Mouse (Mus musculus) liver, embryonic 14 days (tissue): ENCODE data around the gene Gak. TPM values are rescaled to one million over a fixed set of nuclear protein-coding genes. Genes with fewer than 3 reads are reported as not detected.

ENCODE experiments used
- polyA plus RNA-seq: library from polyadenylated mRNA; depleted of rRNA; stranded (reverse); fragments of >200 nt; gene quantifications from 2 replicates; pipeline ENCODE4 v1.2.3, GENCODE M21; 2012; rRNA removed

The Gak gene
- polyA plus RNA-seq = 19.7 and 21.5 TPM in 2 replicates

GRCm38 (mm10) chr5:108629634-108630483 is at the start of gene Gak, which contains the start of gene Tmem175:
Gak (minus strand) TSS chr5:108629755.
Tmem175 (plus strand) TSS chr5:108629770.

GRCm38 (mm10) chr5:108675251-108675816 is 45.8 kb upstream of the Gak start, which contains the start of gene Slc26a1:
Slc26a1 (minus strand) TSS chr5:108675569.

GRCm38 (mm10) chr5:108668977-108669936 is 39.7 kb upstream of the Gak start, which contains the start of gene Dgkq:
Dgkq (minus strand) TSS chr5:108669672.

GRCm38 (mm10) chr5:108659698-108660631 is 30.4 kb upstream of the Gak start, which contains the start of gene Idua:
Idua (plus strand) TSS chr5:108660331.

GRCm38 (mm10) chr5:108549489-108550206 is 79.9 kb downstream of the Gak start, which contains the start of gene Cplx1:
Cplx1 (minus strand) TSS chr5:108550024.

Other genes with a start within 250 kb of the Gak start
- gene Pde6b, start 241.4 kb downstream of the Gak start, polyA plus RNA-seq = not detected in 2 replicates
- 101 and 102 TPM in 2 replicates for gene Atp5k, start 195.3 kb downstream of the Gak start, polyA plus RNA-seq
- 0.29 and 0.40 TPM in 2 replicates for gene Mfsd7a, start 180.9 kb downstream of the Gak start, polyA plus RNA-seq
- 5.2 and 5.4 TPM in 2 replicates for gene Pcgf3, start 168.5 kb downstream of the Gak start, polyA plus RNA-seq
- 0.01 TPM in 2 replicates for gene Cplx1, start 79.7 kb downstream of the Gak start, polyA plus RNA-seq
- 7.4 and 8.8 TPM in 2 replicates for gene Tmem175, start within 50 bp of the Gak start, polyA plus RNA-seq
- 2.4 and 3.3 TPM in 2 replicates for gene Idua, start 30.6 kb upstream of the Gak start, polyA plus RNA-seq
- gene Dgkq, start 39.9 kb upstream of the Gak start, polyA plus RNA-seq = 4.6 and 5.9 TPM in 2 replicates
- gene Slc26a1, start 45.8 kb upstream of the Gak start, polyA plus RNA-seq = 11.9 and 13.6 TPM in 2 replicates
- gene Fgfrl1, start 62.6 kb upstream of the Gak start, polyA plus RNA-seq = 11.8 and 12.3 TPM in 2 replicates
- 3.0 and 3.5 TPM in 2 replicates for gene Rnf212, start 145.2 kb upstream of the Gak start, polyA plus RNA-seq
- gene Tmed11, start 165.6 kb upstream of the Gak start, polyA plus RNA-seq = not detected in 2 replicates
- not detected in 2 replicates for gene Vmn2r8, start 179.1 kb upstream of the Gak start, polyA plus RNA-seq
- not detected in 2 replicates for gene Vmn2r9, start 222.8 kb upstream of the Gak start, polyA plus RNA-seq